Mouse (Mus musculus) hindbrain, embryonic 10.5 days (tissue): ENCODE measurements around the gene Sgms1. TPM values are rescaled to one million over a fixed set of nuclear protein-coding genes. Genes with fewer than 3 reads are reported as not detected.
"Not testable (repeated sequence)": the region's sequence is repeated elsewhere in the genome, so short reads cannot be mapped to it uniquely, and the experiment has no call there.

ENCODE experiments used
- DNase-seq: peaks from one replicate; pipeline ENCODE4 v3.0.0-alpha.2; 2017; ENCODE audit warnings: low spot score
- H3K27ac ChIP-seq: fragments of 300-500 bp; sonication (generic); 2 replicates; pipeline ENCODE4 v1.5.1; 2016; ENCODE audit warnings: mild to moderate bottlenecking, moderate library complexity
- H3K27me3 ChIP-seq: fragments of 300-500 bp; sonication (generic); 2 replicates; pipeline ENCODE4 v1.6.1; 2016; ENCODE audit warnings: mild to moderate bottlenecking; ENCODE audit not compliant: poor library complexity, insufficient read depth, severe bottlenecking
- H3K36me3 ChIP-seq: fragments of 300-500 bp; sonication (generic); 2 replicates; pipeline ENCODE4 v1.6.1; 2016; ENCODE audit warnings: mild to moderate bottlenecking, moderate library complexity
- H3K4me1 ChIP-seq: fragments of 300-500 bp; sonication (generic); replicated peaks from 2 replicates; pipeline ENCODE4 v1.6.1; 2016; ENCODE audit warnings: mild to moderate bottlenecking
- H3K4me3 ChIP-seq: fragments of 300-500 bp; sonication (generic); 2 replicates; pipeline ENCODE4 v1.5.1; 2016; ENCODE audit warnings: mild to moderate bottlenecking, moderate library complexity
- H3K9me3 ChIP-seq: fragments of 300-500 bp; sonication (generic); 2 replicates; pipeline ENCODE4 v1.6.1; 2016; ENCODE audit warnings: mild to moderate bottlenecking, moderate library complexity
- WGBS: fragments of 180-500 bp; shearing (Covaris S2); methylation state at CpG from one replicate; pipeline ENCODE4 v1.1.7; 2016; 5-methylcytosine and 5-hydroxymethylcytosine counted together
- polyA plus RNA-seq: library from polyadenylated mRNA; unstranded; fragments of >200 nt; fragmentation: Nextera tagmentation; extraction: Ambion mirVana; gene quantifications from 2 replicates; pipeline ENCODE4 v1.2.1, GENCODE M21; 2016

The Sgms1 gene
- polyA plus RNA-seq, 1 experiment from 2014 or later = 14.4 TPM

DNA sequence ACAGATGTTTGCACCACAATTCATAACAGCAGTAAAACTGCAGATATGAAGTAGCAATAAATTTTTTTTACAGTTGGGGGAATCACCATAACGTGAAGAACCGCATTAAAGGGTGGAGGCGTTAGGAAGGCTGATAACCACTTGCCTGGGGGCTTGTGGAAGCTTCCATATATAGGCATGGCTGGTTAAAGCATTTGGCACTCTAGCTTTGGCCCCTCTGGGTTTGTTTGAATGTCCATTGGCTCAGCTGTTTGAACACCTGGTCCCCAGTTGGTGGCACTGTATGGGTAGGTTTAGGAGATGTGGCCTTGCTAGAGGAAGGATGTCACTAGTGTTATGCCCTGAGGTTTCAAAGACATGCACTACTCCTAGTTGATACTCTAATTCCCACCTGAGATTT is 27.0 kb downstream of the Sgms1 start:
- Histone ChIP-seq H3K36me3 (no peaks in the 10 kb centered on the region), H3K4me1 (0 out of 2 replicates have a peak, but pooled peaks cover 4% of the 10 kb centered on the region), H3K4me3 (no peak overlapping the region), H3K27ac (no peak overlapping the region), H3K9me3 (no peaks in the 10 kb centered on the region), H3K27me3 (no peaks in the 10 kb centered on the region)
- no peak for DNase-seq
- WGBS = 86% methylated on average over 3 of the region's 3 CpGs

DNA sequence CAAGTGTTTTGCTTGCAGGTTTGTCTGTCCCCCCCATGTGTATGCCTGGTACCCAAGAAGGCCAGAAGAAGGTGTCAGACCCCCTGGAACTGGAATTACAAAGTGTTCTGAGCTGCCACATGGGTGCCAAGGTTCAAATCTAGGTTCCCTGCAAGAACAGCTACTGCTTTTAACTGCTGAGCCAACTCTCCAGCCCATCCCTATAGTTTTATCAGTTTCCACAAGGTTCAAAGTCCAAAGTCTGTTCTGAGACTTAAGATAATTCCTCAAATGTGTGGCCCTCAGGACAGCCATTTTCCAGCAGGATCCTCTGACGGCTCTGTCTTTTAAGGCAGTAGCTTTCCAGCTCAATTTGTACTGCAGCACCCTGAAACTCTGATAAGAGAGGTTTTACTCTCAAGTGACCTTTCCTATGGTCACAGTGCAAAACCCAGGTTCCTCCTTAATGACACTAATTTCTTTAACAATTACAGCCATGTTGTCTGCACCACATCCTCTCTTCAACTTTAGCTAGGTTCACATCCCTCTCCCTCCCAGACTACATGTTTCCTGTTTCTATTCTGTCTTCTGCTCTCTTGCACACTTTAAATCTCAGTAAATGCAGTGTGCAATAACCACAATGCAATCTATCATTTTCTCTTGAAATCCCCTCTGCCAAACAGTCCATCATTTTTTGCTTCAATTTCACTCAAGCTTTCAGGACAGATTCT is 28.4 kb downstream of the Sgms1 start:
- 96% methylated on average over 1 of the region's 1 CpGs for WGBS
- Histone ChIP-seq H3K36me3 (no peaks in the 10 kb centered on the region), H3K9me3 (no peaks in the 10 kb centered on the region), H3K27ac (no peak overlapping the region), H3K4me3 (no peak overlapping the region), H3K4me1 (0 out of 2 replicates have a peak, but pooled peaks cover 4% of the 10 kb centered on the region), H3K27me3 (no peaks in the 10 kb centered on the region)
- no peak for DNase-seq

DNA sequence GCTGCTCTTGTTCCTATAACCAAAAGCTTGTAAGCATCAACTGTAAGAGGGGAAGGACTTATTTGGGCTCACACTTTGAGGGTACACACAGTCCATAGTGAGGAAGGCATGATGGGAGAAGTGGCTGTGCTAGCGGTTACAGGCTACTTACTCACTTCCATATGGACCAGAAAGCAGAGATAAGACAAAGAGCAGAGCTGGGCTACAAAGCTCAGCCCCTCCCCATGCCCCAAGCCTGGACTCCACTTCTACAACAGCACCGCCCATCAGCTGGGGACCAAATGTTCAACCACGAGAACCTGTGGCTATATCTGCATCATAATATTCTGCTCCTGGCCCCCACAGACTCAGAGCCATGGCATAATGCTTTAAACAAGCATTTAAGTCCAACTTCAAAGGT is 29.0 kb downstream of the Sgms1 start:
- 85% methylated on average over 3 of the region's 3 CpGs for WGBS
- Histone ChIP-seq H3K27ac (no peak overlapping the region), H3K4me3 (no peak overlapping the region), H3K27me3 (no peaks in the 10 kb centered on the region), H3K36me3 (no peaks in the 10 kb centered on the region), H3K9me3 (no peaks in the 10 kb centered on the region), H3K4me1 (0 out of 2 replicates have a peak, but pooled peaks cover 4% of the 10 kb centered on the region)
- no peak for DNase-seq

DNA sequence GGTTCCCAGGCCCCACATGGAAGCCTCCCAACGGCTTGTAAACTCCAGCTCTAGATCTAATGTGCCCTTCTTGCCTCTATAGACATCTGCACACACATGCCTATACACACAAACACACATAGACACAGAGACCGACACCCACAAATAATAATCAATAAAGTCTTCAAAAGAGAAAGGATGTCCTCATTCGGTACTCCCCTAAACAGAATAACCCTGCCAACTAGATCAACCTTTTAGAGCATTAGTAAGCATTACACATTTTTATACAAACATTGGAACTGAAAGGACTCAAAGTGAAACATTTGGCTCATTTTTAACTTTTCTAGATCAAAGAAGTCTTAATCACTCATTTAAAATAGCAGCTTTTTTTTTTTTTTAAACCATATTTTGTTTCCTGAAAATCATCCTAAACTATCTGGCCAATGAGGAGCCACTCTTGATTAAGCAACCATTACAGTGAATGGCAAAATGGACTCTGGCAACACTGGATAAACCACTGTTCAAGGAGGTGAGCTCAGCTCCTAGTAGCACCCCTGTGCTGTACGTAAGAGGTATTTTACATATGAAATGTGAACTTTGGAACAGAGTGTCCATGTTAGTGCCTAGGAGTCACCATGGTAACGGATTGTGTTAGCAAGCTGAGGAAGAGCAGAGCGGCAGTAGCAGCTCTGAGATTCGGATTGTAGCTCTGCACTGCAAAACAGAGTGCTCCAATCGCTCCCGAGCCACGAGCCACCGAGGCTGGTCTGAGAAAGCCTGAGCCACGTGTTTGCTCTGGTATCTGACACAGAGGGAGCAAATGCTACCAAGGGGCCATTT is 30.6 kb downstream of the Sgms1 start:
- Histone ChIP-seq H3K27ac (no peak overlapping the region), H3K36me3 (no peaks in the 10 kb centered on the region), H3K9me3 (no peaks in the 10 kb centered on the region), H3K27me3 (no peaks in the 10 kb centered on the region), H3K4me1 (0 out of 2 replicates have a peak, but pooled peaks cover 4% of the 10 kb centered on the region), H3K4me3 (no peak overlapping the region)
- WGBS = 68% methylated on average over 12 of the region's 12 CpGs
- no peak for DNase-seq

DNA sequence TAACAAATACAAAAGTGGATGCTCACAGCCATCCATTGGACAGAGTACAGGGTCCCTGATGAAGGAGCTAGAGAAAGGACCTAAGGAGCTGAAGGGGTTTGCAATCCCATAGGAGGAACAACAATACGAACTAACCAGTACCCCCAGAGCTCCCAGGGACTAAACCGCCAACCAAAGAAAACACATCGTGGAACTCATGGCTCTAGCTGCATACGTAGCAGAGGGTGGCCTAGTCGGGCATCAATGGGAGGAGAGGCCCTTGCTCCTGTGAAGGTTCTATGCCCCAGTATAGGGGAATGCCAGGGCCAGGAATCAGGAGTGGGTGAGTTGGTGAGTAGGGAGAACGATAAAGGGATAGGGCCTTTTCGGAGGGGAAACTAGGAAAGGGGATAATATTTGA is 31.5 kb downstream of the Sgms1 start:
- not testable (repeated sequence) for H3K27me3 ChIP-seq, H3K4me1 ChIP-seq, H3K27ac ChIP-seq, H3K36me3 ChIP-seq, H3K9me3 ChIP-seq, H3K4me3 ChIP-seq, DNase-seq
- 94% methylated on average over 7 of the region's 7 CpGs for WGBS

DNA sequence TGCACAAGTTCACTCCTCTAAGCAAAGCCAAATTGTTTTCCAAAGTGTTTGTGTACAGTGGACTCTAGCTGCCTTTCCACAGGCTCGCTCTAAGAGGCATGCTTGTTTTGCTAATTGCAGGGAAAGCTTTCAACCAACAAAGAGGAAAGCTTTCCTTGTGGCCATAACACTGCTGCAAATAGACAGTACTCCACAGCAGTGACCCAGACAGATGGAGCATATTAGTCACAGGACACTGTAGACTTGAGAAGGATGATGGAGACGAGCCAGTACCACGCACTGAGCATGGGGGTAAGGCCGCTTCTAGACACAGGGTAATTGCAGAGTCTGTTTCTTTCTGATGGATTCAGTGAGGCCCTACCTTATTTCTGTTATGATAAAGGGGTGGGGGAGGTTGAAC is 33.3 kb downstream of the Sgms1 start:
- no peak overlapping the region for H3K27ac ChIP-seq
- 79% methylated on average over 4 of the region's 4 CpGs for WGBS
- DNase-seq = no peak

DNA sequence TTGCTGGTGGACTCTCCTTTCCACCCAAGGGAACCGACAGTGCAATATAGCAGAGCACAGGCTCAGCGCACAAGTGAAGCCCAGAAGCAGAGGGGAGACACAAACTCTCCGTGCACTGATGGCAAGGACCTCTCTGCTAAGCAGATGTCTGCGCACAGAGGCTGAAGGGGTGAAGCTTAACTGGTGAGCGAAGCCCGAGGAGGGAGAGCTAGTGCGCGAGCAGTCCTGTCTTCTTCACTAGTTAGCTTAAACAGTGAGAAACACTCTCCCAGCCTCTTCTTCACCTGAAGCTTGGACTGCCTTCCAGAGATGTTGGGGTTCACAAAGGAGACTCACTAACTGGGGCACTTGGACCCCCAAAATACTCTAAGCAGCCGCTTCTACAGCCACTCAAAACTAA is 36.1 kb downstream of the Sgms1 start:
- Histone ChIP-seq H3K4me3 (no peak overlapping the region), H3K4me1 (no peaks in the 10 kb centered on the region), H3K27ac (no peak overlapping the region), H3K9me3 (no peaks in the 10 kb centered on the region), H3K36me3 (0 out of 2 replicates have a peak, but pooled peaks cover 2% of the 10 kb centered on the region), H3K27me3 (no peaks in the 10 kb centered on the region)
- WGBS = 88% methylated on average over 9 of the region's 9 CpGs
- no peak for DNase-seq

More for the DNA sequence above, 33.3 kb downstream of the Sgms1 start:
- Histone ChIP-seq H3K27me3 (no peaks in the 10 kb centered on the region), H3K4me1 (0 out of 2 replicates have a peak, but pooled peaks cover 4% of the 10 kb centered on the region), H3K36me3 (no peaks in the 10 kb centered on the region), H3K9me3 (no peaks in the 10 kb centered on the region), H3K4me3 (no peak overlapping the region)

DNA sequence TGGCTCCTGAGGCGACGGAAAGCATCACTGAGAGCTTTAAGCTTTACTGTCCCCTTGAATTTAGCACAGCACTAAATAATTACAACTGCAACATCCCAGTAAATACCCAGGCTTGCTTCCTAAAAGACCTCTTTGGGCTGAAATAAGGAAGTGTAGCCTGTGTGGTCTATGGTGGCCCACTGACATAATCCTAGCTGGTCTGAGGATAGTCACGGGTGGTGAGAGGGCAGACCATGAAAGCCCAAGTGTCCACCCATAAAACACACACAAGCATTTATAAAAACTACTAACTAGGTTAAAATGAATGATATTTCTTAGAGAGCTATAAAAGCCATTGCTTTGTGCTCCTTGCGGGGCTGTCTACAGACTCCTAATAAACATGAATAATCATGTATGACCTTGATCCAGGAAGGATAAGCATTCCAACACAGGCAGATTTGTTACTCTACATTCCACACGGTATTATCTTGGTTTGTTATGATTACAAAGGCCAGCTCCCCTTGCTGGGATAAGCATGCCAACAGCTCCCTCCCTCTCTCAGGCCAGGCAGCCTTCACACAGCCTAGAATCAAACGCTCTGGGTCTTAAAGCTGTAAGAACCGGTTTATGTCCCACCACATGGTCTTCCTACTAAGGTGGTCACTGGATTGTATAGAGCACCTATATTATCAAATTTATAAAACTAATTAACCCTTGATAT is 40.4 kb downstream of the Sgms1 start:
- no peak for DNase-seq
- WGBS = 55% methylated on average over 7 of the region's 7 CpGs
- H3K27me3 ChIP-seq = no peaks in the 10 kb centered on the region

DNA sequence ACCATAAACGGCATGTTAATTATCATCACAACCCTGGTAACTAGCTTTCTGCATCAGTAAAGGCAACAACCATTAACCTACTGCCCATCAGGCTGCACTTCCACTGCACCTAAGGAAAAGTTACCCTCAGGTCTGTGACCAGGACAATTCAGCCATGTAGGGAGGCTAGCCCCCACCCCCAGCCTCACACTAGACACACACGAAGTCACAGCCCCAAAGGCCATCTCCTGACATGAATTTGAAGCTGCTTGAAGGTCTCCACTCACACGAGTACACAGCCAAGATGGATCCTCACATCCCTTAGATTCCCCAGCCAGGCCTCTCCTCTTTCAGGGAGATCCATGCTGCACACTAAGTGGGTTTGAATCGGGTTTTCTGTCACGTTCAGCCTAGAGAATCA is 42.0 kb downstream of the Sgms1 start:
- 83% methylated on average over 5 of the region's 5 CpGs for WGBS

More for the DNA sequence above, 40.4 kb downstream of the Sgms1 start:
- peaks cover 16% of the 10 kb centered on the region for H3K4me1 ChIP-seq
- no peak overlapping the region for H3K4me3 ChIP-seq
- H3K27ac ChIP-seq = no peak overlapping the region
- H3K9me3 ChIP-seq = no peaks in the 10 kb centered on the region
- H3K36me3 ChIP-seq = 0 out of 2 replicates have a peak, but pooled peaks cover 4% of the 10 kb centered on the region

DNA sequence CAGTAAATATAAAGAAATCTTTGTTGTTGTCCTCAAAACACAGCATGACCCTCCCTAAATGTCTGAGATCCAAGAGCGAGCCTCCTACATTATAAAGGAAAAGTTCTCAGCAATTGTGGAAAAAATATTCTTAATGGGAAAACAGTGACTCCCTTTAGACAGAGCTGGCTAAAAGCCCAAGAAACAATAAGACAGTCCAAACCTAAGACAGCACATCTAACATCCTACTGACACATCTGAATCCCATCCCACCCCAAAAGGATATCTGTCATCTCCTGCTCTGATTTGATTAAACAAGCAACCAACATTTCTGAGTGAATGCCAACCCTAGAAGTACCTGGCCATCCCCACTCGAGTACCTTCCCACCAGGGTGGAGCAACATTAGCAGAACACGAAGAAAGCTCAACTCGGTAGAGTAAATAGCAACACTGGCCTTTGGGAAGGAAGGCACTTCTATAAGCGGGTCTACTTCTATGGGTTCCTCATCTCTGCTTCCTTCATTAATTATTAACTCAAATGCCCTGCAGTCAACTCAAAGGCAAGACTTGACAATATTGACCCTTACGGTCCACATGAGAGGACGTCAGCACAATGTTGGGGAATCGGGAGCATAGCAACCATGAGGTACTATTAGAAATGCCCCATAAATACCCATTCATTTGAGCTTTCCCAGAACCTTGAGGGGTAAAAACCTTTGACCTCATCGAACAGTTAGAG is 42.7 kb downstream of the Sgms1 start:
- H3K36me3 ChIP-seq = 0 out of 2 replicates have a peak, but pooled peaks cover 4% of the 10 kb centered on the region
- H3K27ac ChIP-seq = no peak overlapping the region
- H3K4me1 ChIP-seq = peaks cover 32% of the 10 kb centered on the region
- no peaks in the 10 kb centered on the region for H3K9me3 ChIP-seq
- DNase-seq = no peak
- WGBS = 87% methylated on average over 9 of the region's 9 CpGs
- no peaks in the 10 kb centered on the region for H3K27me3 ChIP-seq
- no peak overlapping the region for H3K4me3 ChIP-seq

More for the DNA sequence above, 42.0 kb downstream of the Sgms1 start:
- H3K4me3 ChIP-seq = no peak overlapping the region
- peaks cover 26% of the 10 kb centered on the region for H3K4me1 ChIP-seq
- H3K27ac ChIP-seq = no peak overlapping the region
- DNase-seq = no peak
- H3K9me3 ChIP-seq = no peaks in the 10 kb centered on the region
- H3K36me3 ChIP-seq = 0 out of 2 replicates have a peak, but pooled peaks cover 4% of the 10 kb centered on the region
- no peaks in the 10 kb centered on the region for H3K27me3 ChIP-seq

DNA sequence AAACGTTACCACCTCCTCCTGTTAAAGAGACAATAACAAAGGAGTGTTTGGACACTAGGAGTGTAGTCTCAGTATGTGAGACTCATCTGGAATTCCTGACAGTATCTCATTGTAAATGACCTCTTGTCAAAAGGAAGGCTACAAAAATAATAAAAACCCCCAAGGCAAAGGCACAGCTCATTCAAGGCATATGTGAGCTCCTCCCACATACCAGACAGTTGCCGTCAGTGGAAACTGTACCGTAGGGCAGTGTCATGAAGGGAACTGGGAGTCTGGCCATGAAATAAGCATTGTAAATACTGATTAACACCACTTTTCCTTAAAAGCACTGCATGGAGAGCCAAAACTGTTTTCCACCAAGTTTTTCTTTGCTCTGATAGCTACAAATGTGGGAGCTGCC is 43.3 kb downstream of the Sgms1 start:
- no peak overlapping the region for H3K27ac ChIP-seq
- H3K9me3 ChIP-seq = no peaks in the 10 kb centered on the region
- 47% methylated on average over 3 of the region's 3 CpGs for WGBS
- 0 out of 2 replicates have a peak, but pooled peaks cover 4% of the 10 kb centered on the region for H3K36me3 ChIP-seq
- no peak overlapping the region for H3K4me3 ChIP-seq
- H3K4me1 ChIP-seq = peaks cover 33% of the 10 kb centered on the region
- H3K27me3 ChIP-seq = no peaks in the 10 kb centered on the region
- DNase-seq = no peak

DNA sequence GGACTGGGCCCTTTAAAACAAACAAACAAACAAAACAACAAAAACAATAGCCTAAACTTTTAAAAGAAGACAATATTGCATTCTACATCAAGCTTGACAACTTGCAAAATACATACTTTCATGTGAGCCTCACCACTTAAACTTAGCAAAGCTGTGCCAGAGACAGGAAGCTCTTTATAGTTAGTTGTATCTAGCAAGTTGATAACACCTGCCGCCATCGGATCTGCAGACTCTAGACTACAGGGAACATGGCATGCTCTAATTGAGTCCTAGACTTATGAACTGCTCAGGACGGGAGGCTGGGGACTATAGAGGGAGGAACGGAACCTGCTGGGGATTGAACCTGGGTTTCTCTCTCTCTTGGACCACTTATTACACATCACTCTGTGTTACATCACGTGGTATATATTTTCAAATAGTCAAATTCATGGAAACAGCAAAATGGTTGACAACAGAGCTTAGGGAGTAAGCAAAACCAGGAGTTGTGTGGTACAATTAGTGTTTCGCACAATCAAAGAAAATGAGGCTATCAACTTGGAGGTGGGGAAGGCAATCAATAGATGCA is 44.3 kb downstream of the Sgms1 start:
- WGBS = 83% methylated on average over 6 of the region's 6 CpGs
- H3K4me1 ChIP-seq = peaks cover 33% of the 10 kb centered on the region

More for the DNA sequence above, 44.3 kb downstream of the Sgms1 start:
- H3K27me3 ChIP-seq = no peaks in the 10 kb centered on the region
- H3K9me3 ChIP-seq = no peaks in the 10 kb centered on the region
- no peak overlapping the region for H3K27ac ChIP-seq
- 0 out of 2 replicates have a peak, but pooled peaks cover 4% of the 10 kb centered on the region for H3K36me3 ChIP-seq
- H3K4me3 ChIP-seq = no peak overlapping the region
- no peak for DNase-seq
